Mouse (Mus musculus): ENCODE data around the gene Six2. TPM values are rescaled to one million over a fixed set of nuclear protein-coding genes. Genes with fewer than 3 reads are reported as not detected.

Six2 gene
- total RNA-seq, 2 experiments from 2014 or later = 10.6 to 29.0 TPM

- intact Hi-C loops (cut with DNase I) = loop anchor here (2.0 to 10.0 kb wide), 2 partner anchors 119 to 353 kb away; no protein-coding TSS in a partner anchor
Observed at GRCm38 (mm10) chr17:85681741-85682140, 6.3 kb downstream of the Six2 start.

GRCm38 (mm10) chr17:85680851-85681550 is 7.1 kb downstream of the Six2 start:
- no peak for TF ChIP-seq CTCF (IDR thresholded peaks at IDR 0.05)
- Histone ChIP-seq H3K27ac (no peak overlapping the region), H3K4me3 (no peak overlapping the region)
- intact Hi-C loops (cut with DNase I) = loop anchor here (10.0 kb wide), 1 partner anchor 354 kb away; no protein-coding TSS in a partner anchor
- DNase-seq = no peak

More at GRCm38 (mm10) chr17:85681741-85682140, 6.3 kb downstream of the Six2 start:
- no peak overlapping the region for H3K4me3 ChIP-seq
- no peak for TF ChIP-seq CTCF (IDR thresholded peaks at IDR 0.05)
- no peak for DNase-seq
- H3K27ac ChIP-seq = no peak overlapping the region

DNA sequence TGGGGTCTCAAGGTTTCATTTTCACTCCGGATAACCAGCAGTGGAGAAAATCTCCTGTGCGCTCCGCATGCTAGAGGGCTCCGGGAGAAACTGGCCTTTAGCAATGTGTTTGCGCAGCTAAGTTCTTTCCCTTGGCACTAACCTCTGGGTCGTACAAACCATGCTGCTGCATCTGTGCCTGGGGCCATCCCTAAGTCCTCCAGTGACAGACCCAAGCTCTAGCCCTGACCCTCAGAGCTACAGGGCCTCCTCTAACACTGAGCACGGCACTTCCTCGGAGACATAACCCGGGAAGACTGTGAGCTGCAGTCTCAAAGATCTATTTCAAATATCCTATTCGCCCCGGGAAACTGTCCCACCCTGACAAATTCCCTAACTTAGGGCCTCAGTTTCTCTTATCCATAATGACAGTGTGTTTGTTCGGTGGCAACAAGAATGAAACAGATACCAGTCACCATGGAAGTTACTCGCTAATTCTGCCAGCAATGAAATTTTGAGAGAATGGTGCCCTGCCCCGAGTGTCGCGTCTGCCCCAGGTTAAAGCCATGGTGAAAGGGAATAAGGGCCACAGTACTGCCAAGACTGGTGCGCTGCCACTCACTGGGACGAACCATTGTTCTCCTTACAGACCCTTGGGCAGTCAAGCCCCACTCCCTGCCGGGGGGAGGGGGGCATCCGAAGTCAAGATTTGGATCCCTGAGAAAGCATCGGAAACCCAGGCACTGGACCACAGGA is 7.8 kb downstream of the Six2 start:
- H3K4me3 ChIP-seq = peak overlapping the region; percentile 63
- intact Hi-C loops (cut with DNase I) = loop anchor here (10.0 kb wide), 1 partner anchor 355 kb away; no protein-coding TSS in a partner anchor
- no peak overlapping the region for H3K27ac ChIP-seq
- TF ChIP-seq CTCF (IDR thresholded peaks at IDR 0.05) = no peak
- DNase-seq = no peak

- H3K4me3 ChIP-seq = peak overlapping the region; percentile 63
- H3K27ac ChIP-seq = no peak overlapping the region
- intact Hi-C loops (cut with DNase I) = loop anchor here (10.0 kb wide), 1 partner anchor 355 kb away; no protein-coding TSS in a partner anchor
- DNase-seq = peak; percentile 49
- TF ChIP-seq CTCF (IDR thresholded peaks at IDR 0.05) = peak; percentile 45; the same call in 1 of the 2 replicates
Observed at GRCm38 (mm10) chr17:85679651-85680050, 8.4 kb downstream of the Six2 start.

DNA sequence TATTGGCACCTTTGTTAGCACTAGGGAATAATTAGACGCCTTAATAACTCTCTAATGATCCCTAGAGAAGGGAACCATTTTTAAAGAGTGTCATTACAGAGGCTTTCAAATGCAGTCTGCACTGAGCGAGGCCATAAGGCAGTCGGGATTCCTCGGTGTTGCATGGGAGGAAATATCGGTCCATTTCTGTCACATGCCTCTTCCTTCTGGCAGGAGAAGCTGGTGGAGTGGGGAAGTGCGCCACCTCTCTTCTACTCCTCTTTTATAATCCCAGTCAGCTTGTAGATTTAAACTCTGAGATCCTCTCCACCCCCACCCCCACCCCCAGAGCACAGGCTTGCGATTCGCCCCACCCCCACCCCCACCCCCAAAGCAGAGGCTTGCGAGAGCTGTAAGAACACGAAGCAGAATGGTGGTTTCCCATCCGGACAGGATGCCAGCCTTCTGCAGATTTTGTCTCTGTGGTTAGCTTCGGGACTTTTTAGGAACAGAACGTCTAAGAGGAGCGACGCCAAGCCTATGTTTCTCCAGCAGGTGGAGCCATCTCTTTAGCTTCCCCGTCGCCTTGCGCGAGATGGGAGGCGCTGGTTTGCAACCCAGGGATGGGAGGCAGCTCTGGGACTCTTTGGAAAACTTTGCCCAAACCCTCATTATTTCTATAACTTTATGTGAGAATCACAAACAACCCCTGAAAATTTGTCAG is 23.3 kb downstream of the Six2 start:
- peak; percentile 78 for TF ChIP-seq CTCF (IDR thresholded peaks at IDR 0.05)
- peak; percentile 79 for DNase-seq
- intact Hi-C loops (cut with DNase I) = loop anchor here (1.0 kb wide), 1 partner anchor 400 kb away; no protein-coding TSS in a partner anchor
- Histone ChIP-seq H3K4me3 (peak overlapping the region; percentile 61), H3K27ac (no peak overlapping the region)

DNA sequence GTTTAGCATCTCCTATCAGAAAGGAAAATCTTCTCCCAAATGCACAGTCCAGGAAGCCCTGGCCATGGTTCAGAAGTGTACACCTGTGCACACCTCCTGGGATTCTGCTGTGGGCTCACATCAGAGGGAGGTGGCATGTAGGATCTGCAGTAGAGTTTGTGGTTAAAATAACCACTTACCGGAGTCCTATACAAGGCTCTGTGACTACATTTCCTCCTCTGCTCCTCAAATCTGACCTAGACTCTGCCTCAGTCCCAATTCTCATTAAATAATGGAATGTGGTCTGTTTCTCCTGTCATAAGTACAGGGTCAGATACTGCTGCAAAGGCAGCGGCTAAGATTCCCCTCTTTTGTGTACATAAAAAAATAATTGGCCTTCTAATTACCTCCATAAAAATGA is 23.9 kb downstream of the Six2 start:
- intact Hi-C loops (cut with DNase I) = no loop called here
- Histone ChIP-seq H3K27ac (no peak overlapping the region), H3K4me3 (peak overlapping the region; percentile 61; the same call in 1 of the 2 replicates)
- DNase-seq = no peak
- TF ChIP-seq CTCF (IDR thresholded peaks at IDR 0.05) = no peak

- no peak for DNase-seq
- Histone ChIP-seq H3K4me3 (no peak overlapping the region), H3K27ac (no peak overlapping the region)
- intact Hi-C loops (cut with DNase I) = no loop called here
- no peak for TF ChIP-seq CTCF (IDR thresholded peaks at IDR 0.05)
Observed at GRCm38 (mm10) chr17:85661521-85661920, 26.6 kb downstream of the Six2 start.

DNA sequence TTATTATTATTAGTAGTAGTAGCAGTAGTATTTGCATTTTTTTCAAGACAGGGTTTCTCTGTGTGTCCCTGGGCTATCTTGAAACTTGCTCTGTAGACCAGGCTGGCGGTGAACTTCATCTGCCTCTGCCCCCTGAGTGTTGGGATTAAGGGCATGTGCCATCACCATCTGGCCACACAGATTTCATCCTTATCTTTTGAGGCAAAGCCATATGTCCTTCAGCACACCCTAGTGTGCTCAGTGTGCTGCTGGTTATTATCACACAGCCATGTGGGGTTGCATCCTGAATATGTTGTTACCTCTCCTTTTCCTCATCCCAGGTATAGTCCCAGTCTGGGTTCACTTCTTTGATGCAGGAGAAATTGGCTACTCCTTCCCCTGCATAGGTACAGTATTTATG is 28.1 kb downstream of the Six2 start:
- no peak for TF ChIP-seq CTCF (IDR thresholded peaks at IDR 0.05)
- intact Hi-C loops (cut with DNase I) = no loop called here
- no peak overlapping the region for H3K4me3 ChIP-seq

DNA sequence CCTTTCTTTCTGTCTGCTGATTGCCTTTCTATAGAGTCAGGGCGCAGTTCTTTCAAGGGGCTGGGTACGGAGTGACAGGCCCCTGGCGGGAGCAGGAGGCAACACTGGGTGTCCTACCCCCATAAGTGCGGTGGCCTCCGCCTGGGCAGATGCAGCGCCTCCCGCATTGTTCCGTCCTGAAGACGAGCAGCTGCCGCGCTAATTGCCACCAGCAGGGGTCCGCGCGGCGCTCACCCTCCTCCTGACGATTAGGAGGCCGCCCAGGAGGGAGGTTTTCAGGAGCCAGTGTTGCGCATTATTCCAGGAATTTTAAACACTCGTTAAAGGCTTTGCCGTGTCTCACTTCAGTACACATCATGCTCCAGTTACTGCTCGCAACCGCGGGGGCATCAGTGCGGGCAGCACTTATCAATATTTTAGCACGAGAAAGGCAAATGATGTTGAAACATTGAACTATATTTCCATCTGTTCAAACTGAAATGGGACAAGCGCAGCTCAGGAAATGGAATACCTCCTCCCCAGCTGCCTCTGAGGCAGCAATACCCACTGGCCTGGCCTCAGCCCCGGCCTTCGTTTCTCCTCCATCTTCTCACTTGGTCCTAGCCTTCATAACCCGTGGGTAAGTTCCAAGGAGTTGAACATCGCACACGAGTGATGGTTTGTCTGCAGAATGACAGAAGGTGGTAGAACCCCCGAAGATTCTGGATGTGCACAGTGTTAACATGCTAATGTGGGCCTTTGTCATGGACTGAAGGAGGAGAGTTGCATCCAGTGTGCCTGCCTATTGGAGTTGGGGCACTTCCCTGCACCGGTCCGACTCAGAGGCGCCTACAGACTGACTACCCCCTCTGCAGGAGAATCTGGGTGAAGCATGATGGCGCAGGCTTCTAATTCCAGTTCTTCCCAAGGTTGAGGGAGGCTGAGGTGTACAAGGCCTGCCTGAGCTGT is 42.1 kb downstream of the Six2 start:
- Histone ChIP-seq H3K4me3 (peak overlapping the region; percentile 61), H3K27ac (no peak overlapping the region)
- intact Hi-C loops (cut with DNase I) = no loop called here
- peak; percentile 68 for TF ChIP-seq CTCF (IDR thresholded peaks at IDR 0.05)
- peak; percentile 59 for DNase-seq

More for the DNA sequence above, 28.1 kb downstream of the Six2 start:
- no peak overlapping the region for H3K27ac ChIP-seq
- DNase-seq = no peak

DNA sequence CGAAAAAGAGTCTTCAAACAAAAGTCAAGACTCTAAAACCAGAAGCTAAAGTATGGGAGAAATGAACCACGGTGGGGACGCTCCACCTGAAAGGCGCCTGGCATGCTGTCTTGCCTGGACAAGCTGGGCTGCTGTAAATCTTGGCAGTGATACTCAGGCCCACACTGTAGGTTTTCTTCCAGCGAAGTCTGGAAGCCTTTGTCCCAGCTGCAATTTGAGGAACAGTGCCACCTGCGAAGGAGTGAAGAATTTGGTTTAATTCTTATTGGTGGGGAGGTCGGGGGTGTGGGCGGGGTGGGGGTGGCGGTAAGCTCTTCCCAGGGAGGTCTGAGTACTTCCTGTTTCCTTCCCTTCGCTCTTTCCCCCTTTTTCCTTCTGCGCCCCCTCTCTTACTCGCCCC is 42.8 kb downstream of the Six2 start:
- H3K4me3 ChIP-seq = peak overlapping the region; percentile 61
- no peak for TF ChIP-seq CTCF (IDR thresholded peaks at IDR 0.05)
- intact Hi-C loops (cut with DNase I) = no loop called here
- no peak for DNase-seq
- no peak overlapping the region for H3K27ac ChIP-seq

DNA sequence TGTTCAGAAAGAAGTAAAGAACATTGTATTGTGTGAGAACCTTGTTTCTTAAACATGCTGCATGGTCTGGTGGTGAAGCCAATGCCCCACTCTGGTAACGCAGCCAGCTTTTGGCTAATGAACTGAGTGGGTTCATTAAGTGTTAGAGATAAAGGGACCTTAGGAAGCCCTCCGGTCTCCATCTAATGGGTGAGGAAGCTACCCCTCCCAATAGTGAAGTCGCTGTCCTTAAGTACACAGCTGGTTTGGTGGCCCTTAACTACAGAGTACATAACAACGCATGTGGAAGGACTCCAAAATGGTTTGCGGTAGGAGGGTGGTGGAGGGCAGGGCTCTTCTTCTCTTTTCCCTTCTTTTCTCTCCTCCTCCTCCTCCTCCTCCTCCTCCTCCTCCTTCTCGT is 50.2 kb downstream of the Six2 start:
- no peak overlapping the region for H3K4me3 ChIP-seq
- no peak for TF ChIP-seq CTCF (IDR thresholded peaks at IDR 0.05)
- intact Hi-C loops (cut with DNase I) = loop anchor here (10.0 kb wide), 1 partner anchor 943 kb away; no protein-coding TSS in a partner anchor
- no peak overlapping the region for H3K27ac ChIP-seq
- DNase-seq = no peak

Other genes with a start within 250 kb of the Six2 start
- gene Six3, start 74.7 kb downstream of the Six2 start, total RNA-seq (2021) = not detected